Mouse (Mus musculus): ENCODE results near the gene Hoga1. TPM values are rescaled to one million over a fixed set of nuclear protein-coding genes. Genes with fewer than 3 reads are reported as not detected.

The Hoga1 gene
- total and polyA plus RNA-seq, 3 experiments = not detected

- H3K4me2 ChIP-seq (ENCODE audit: insufficient read depth, low read depth, poor library complexity, severe bottlenecking) = no peak overlapping the region
- H3K27me3 ChIP-seq (replicated peaks) = peaks cover 7% of the 10 kb centered on the region
- in situ Hi-C loops (cut with MboI; ENCODE audit: low pct_ligation_motif_present, low pct_unique_long_range_greater_than_20kb, low sequenced_read_pairs) (no loop called here), dilution Hi-C loops (cut with MboI; ENCODE audit: extremely low pct_ligation_motif_present, extremely low pct_unique_long_range_greater_than_20kb, low sequenced_read_pairs) (no loop called here)
- H3K27ac ChIP-seq (ENCODE audit: insufficient read depth, low read depth) = no peak overlapping the region
- H3K9ac ChIP-seq (ENCODE audit: insufficient read depth, low read depth) = no peak overlapping the region
- no peaks in the 10 kb centered on the region for H3K79me2 ChIP-seq (replicated peaks; ENCODE audit: control insufficient read depth, extremely low read depth, insufficient read depth, poor library complexity, severe bottlenecking)
- peaks cover 4% of the 10 kb centered on the region for H3K9me3 ChIP-seq (replicated peaks; ENCODE audit: low read length)
- no peak overlapping the region for H3K4me3 ChIP-seq (replicated peaks in 1 of 3; ENCODE audit: low read depth in 2 of 3, low read length in 2 of 3, poor library complexity in 1 of 3)
- no peak for TF ChIP-seq BHLHE40 (IDR thresholded peaks at IDR 0.05; ENCODE audit: low read depth, low read length)
- TF ChIP-seq MEF2A (IDR thresholded peaks at IDR 0.05; ENCODE audit: borderline replicate concordance, low read depth, low read length) = no peak
- TF ChIP-seq ELF1 (IDR thresholded peaks at IDR 0.05; ENCODE audit: low read depth, low read length) = no peak
- TF ChIP-seq KAT2A (IDR thresholded peaks at IDR 0.05; ENCODE audit: insufficient replicate concordance, low read length) = no peak
- TF ChIP-seq POLR2AphosphoS2 (IDR thresholded peaks at IDR 0.05; ENCODE audit: low read depth, low read length) = no peak
- TF ChIP-seq ZMIZ1 (IDR thresholded peaks at IDR 0.05; ENCODE audit: low read depth, low read length) = no peak
- no peak for TF ChIP-seq HCFC1 (IDR thresholded peaks at IDR 0.05; ENCODE audit: low read depth, low read length)
- no peak for TF ChIP-seq GABPA (IDR thresholded peaks at IDR 0.05; ENCODE audit: insufficient replicate concordance, low read depth, low read length)
- TF ChIP-seq TBP (conservative IDR thresholded peaks at IDR 0.05; ENCODE audit: low read depth, low read length) = no peak
- TF ChIP-seq CHD2 (IDR thresholded peaks at IDR 0.05; ENCODE audit: low read length) = no peak
- no peak for TF ChIP-seq USF2 (conservative IDR thresholded peaks at IDR 0.05; ENCODE audit: low read depth, low read length)
- TF ChIP-seq CTCF (conservative IDR thresholded peaks at IDR 0.05 in 1 of 2, IDR thresholded peaks at IDR 0.05 in 1 of 2; ENCODE audit: low read depth in 2 of 2, low read length in 2 of 2) = no peak
- no peak for DNase-seq (ENCODE audit: extremely low read depth)
- no peaks in the 10 kb centered on the region for H3K4me1 ChIP-seq (ENCODE audit: control insufficient read depth in 1 of 2, insufficient read depth in 2 of 2)
- H3K36me3 ChIP-seq (replicated peaks in 1 of 2; ENCODE audit: control insufficient read depth in 1 of 2, insufficient read depth in 1 of 2, low read length in 1 of 2) = no peaks in the 10 kb centered on the region
Observed at GRCm38 (mm10) chr19:42075051-42075450, 29.6 kb downstream of the Hoga1 start.

GRCm38 (mm10) chr19:42075992-42076391, 30.6 kb downstream of the Hoga1 start:
- no peaks in the 10 kb centered on the region for H3K9me3 ChIP-seq (replicated peaks; ENCODE audit: low read length)
- H3K4me2 ChIP-seq (ENCODE audit: insufficient read depth, low read depth, poor library complexity, severe bottlenecking) = no peak overlapping the region
- no peak for DNase-seq (ENCODE audit: extremely low read depth)
- dilution Hi-C loops (cut with MboI; ENCODE audit: extremely low pct_ligation_motif_present, extremely low pct_unique_long_range_greater_than_20kb, low sequenced_read_pairs) (no loop called here), in situ Hi-C loops (cut with MboI; ENCODE audit: low pct_ligation_motif_present, low pct_unique_long_range_greater_than_20kb, low sequenced_read_pairs) (no loop called here)
- H3K79me2 ChIP-seq (replicated peaks; ENCODE audit: control insufficient read depth, extremely low read depth, insufficient read depth, poor library complexity, severe bottlenecking) = no peaks in the 10 kb centered on the region
- no peak for TF ChIP-seq RCOR1 (conservative IDR thresholded peaks at IDR 0.05; ENCODE audit: low read depth, low read length)
- no peak for TF ChIP-seq USF2 (conservative IDR thresholded peaks at IDR 0.05; ENCODE audit: low read depth, low read length)
- H3K36me3 ChIP-seq (replicated peaks in 1 of 2; ENCODE audit: control insufficient read depth in 1 of 2, insufficient read depth in 1 of 2, low read length in 1 of 2) = no peaks in the 10 kb centered on the region
- H3K27me3 ChIP-seq (replicated peaks) = peaks cover 7% of the 10 kb centered on the region
- no peak overlapping the region for H3K27ac ChIP-seq (ENCODE audit: insufficient read depth, low read depth)
- H3K9ac ChIP-seq (ENCODE audit: insufficient read depth, low read depth) = no peak overlapping the region
- no peak overlapping the region for H3K4me3 ChIP-seq (replicated peaks in 1 of 3; ENCODE audit: low read depth in 2 of 3, low read length in 2 of 3, poor library complexity in 1 of 3)
- no peaks in the 10 kb centered on the region for H3K4me1 ChIP-seq (ENCODE audit: control insufficient read depth in 1 of 2, insufficient read depth in 2 of 2)

GRCm38 (mm10) chr19:42078566-42078965, 33.2 kb downstream of the Hoga1 start:
- TF ChIP-seq CHD1 (IDR thresholded peaks at IDR 0.05; ENCODE audit: low read depth, low read length) (no peak), RAD21 (IDR thresholded peaks at IDR 0.05; ENCODE audit: low read depth, low read length) (no peak), USF2 (conservative IDR thresholded peaks at IDR 0.05; ENCODE audit: low read depth, low read length) (no peak), BHLHE40 (IDR thresholded peaks at IDR 0.05; ENCODE audit: low read depth, low read length) (no peak), ETS1 (conservative IDR thresholded peaks at IDR 0.05; ENCODE audit: low read depth, low read length) (no peak), HCFC1 (IDR thresholded peaks at IDR 0.05; ENCODE audit: low read depth, low read length) (no peak), ZC3H11A (IDR thresholded peaks at IDR 0.05; ENCODE audit: low read depth, low read length) (no peak), MAZ (IDR thresholded peaks at IDR 0.05; ENCODE audit: low read depth, low read length) (no peak), IRF4 (IDR thresholded peaks at IDR 0.05; ENCODE audit: low read depth, low read length) (no peak), TBP (conservative IDR thresholded peaks at IDR 0.05; ENCODE audit: low read depth, low read length) (no peak), KAT2A (IDR thresholded peaks at IDR 0.05; ENCODE audit: insufficient replicate concordance, low read length) (no peak), ZKSCAN1 (IDR thresholded peaks at IDR 0.05; ENCODE audit: borderline replicate concordance, low read depth, low read length) (no peak), JUND (conservative IDR thresholded peaks at IDR 0.05; ENCODE audit: low read depth, low read length) (no peak)
- dilution Hi-C loops (cut with MboI; ENCODE audit: extremely low pct_ligation_motif_present, extremely low pct_unique_long_range_greater_than_20kb, low sequenced_read_pairs) (no loop called here), in situ Hi-C loops (cut with MboI; ENCODE audit: low pct_ligation_motif_present, low pct_unique_long_range_greater_than_20kb, low sequenced_read_pairs) (no loop called here)
- Histone ChIP-seq H3K9ac (ENCODE audit: insufficient read depth, low read depth) (no peak overlapping the region), H3K27ac (ENCODE audit: insufficient read depth, low read depth) (no peak overlapping the region), H3K4me3 (replicated peaks in 1 of 3; ENCODE audit: low read depth in 2 of 3, low read length in 2 of 3, poor library complexity in 1 of 3) (no peak overlapping the region), H3K27me3 (replicated peaks) (no peaks in the 10 kb centered on the region), H3K4me2 (ENCODE audit: insufficient read depth, low read depth, poor library complexity, severe bottlenecking) (no peak overlapping the region), H3K9me3 (replicated peaks; ENCODE audit: low read length) (no peaks in the 10 kb centered on the region), H3K4me1 (ENCODE audit: control insufficient read depth in 1 of 2, insufficient read depth in 2 of 2) (no peaks in the 10 kb centered on the region), H3K36me3 (replicated peaks in 1 of 2; ENCODE audit: control insufficient read depth in 1 of 2, insufficient read depth in 1 of 2, low read length in 1 of 2) (no peaks in the 10 kb centered on the region), H3K79me2 (replicated peaks; ENCODE audit: control insufficient read depth, extremely low read depth, insufficient read depth, poor library complexity, severe bottlenecking) (no peaks in the 10 kb centered on the region)
- no peak for DNase-seq (ENCODE audit: extremely low read depth)
